Mouse (Mus musculus) heart, embryonic 15.5 days (tissue): ENCODE data around the gene Styk1. TPM values are rescaled to one million over a fixed set of nuclear protein-coding genes. Genes with fewer than 3 reads are reported as not detected.

Source experiments
- ATAC-seq: fragments of 200-750 bp; cut with Nextera tagmentation; replicated peaks from 2 replicates; pipeline ENCODE4 v1.8.0; 2017; ENCODE audit warnings: low read depth, moderate TSS enrichment; ENCODE audit not compliant: insufficient number of reproducible peaks, insufficient read depth, low FRiP score
- H3K27ac ChIP-seq: fragments of 300-500 bp; sonication (generic); 2 replicates; pipeline ENCODE4 v1.5.1; 2015; ENCODE audit warnings: mild to moderate bottlenecking, inconsistent platforms
- H3K27me3 ChIP-seq: fragments of 300-500 bp; sonication (generic); 2 replicates; pipeline ENCODE4 v1.6.1; 2015; ENCODE audit warnings: inconsistent platforms
- H3K36me3 ChIP-seq: fragments of 300-500 bp; sonication (generic); 2 replicates; pipeline ENCODE4 v1.6.1; 2015; ENCODE audit warnings: mild to moderate bottlenecking, inconsistent platforms
- H3K4me1 ChIP-seq: fragments of 300-500 bp; sonication (generic); replicated peaks from 2 replicates; pipeline ENCODE4 v1.6.1; 2015; ENCODE audit warnings: inconsistent platforms
- H3K4me2 ChIP-seq: fragments of 300-500 bp; sonication (generic); 2 replicates; pipeline ENCODE4 v1.6.1; 2015; ENCODE audit warnings: inconsistent platforms, mild to moderate bottlenecking, moderate library complexity
- H3K4me3 ChIP-seq: fragments of 300-500 bp; sonication (generic); 2 replicates; pipeline ENCODE4 v1.5.1; 2015; ENCODE audit warnings: mild to moderate bottlenecking, inconsistent platforms
- H3K9ac ChIP-seq: fragments of 300-500 bp; sonication (generic); 2 replicates; pipeline ENCODE4 v1.6.1; 2015; ENCODE audit warnings: mild to moderate bottlenecking, inconsistent platforms
- H3K9me3 ChIP-seq: fragments of 300-500 bp; sonication (generic); replicated peaks from 2 replicates; pipeline ENCODE4 v1.6.1; 2016; ENCODE audit warnings: inconsistent platforms
- WGBS: fragments of 180-500 bp; shearing (Covaris S2); methylation state at CpG from one replicate; pipeline ENCODE4 v1.1.7; 2015; ENCODE audit warnings: mixed read lengths; 5-methylcytosine and 5-hydroxymethylcytosine counted together
- polyA plus RNA-seq: library from polyadenylated mRNA; unstranded; fragments of >200 nt; fragmentation: Nextera tagmentation; extraction: Ambion mirVana; gene quantifications from 2 replicates; pipeline ENCODE4 v1.2.1, GENCODE M21; 2015

Styk1 gene
- polyA plus RNA-seq, 1 experiment from 2014 or later, result 0.21 TPM

DNA sequence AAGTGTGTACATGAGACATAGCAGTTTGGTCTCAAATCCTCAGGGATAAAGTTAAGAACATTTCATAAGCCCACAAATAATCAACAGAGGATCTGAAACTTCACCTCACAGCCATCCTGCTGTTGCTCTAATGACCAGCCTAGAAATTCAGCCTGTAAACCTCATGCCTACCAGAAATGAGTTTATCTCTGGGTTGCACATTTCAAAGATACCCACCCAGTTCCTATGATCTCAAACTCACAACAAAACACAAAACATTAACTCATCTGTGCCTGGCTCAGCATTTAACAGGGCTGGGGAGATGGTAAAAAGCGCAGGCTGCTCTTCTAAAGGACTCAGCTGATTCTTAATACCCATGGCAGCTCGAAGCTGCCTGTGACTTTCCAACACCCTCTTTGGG, 11.0 kb upstream of the Styk1 start:
- WGBS, result 82% methylated on average over 2 of the region's 2 CpGs
- peaks cover 46% of the 10 kb centered on the region for H3K36me3 ChIP-seq

DNA sequence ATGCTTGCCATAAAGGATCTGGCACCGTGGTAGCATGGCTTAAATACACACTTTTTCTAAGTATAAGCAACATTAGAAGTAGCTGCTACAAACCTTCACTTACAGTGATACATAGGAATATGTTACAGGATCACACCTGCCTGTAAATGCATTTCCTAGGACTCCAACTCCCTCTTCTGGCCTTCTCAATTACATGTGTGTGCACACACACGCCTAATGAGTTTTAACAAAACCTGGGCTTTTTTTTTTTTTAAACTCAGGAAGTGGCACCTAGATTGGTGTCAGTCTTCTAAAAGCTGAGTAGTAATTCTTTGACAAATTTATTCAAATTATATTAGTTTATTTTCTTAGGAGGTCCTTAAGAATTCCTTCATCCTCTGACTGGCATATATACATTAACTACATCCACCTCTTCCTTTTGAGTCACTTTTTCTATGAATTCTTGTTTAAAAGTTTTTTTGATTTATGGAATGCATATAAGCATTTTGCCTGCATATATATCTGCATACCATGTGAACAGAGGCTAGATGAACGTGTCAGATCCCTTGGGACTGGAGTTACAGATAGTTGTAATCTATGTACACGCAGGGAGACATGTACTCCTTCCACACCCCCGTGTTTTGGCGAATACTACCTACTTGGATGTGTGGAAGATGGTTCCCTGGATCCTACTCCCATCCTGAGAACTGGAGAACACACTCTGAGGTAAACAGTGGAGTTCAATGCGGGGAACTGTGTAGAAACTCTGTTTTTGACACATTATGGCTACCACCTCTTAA, 9.8 kb upstream of the Styk1 start:
- 74% methylated on average over 7 of the region's 7 CpGs for WGBS
- H3K9me3 ChIP-seq, result no peaks in the 10 kb centered on the region

More for the DNA sequence above, 11.0 kb upstream of the Styk1 start:
- no peaks in the 10 kb centered on the region for H3K27me3 ChIP-seq
- H3K9me3 ChIP-seq, result no peaks in the 10 kb centered on the region
- ATAC-seq, result no peak
- no peaks in the 10 kb centered on the region for H3K4me1 ChIP-seq
- no peak overlapping the region for H3K9ac ChIP-seq
- H3K4me2 ChIP-seq, result no peak overlapping the region
- H3K4me3 ChIP-seq, result no peak overlapping the region
- no peak overlapping the region for H3K27ac ChIP-seq

DNA sequence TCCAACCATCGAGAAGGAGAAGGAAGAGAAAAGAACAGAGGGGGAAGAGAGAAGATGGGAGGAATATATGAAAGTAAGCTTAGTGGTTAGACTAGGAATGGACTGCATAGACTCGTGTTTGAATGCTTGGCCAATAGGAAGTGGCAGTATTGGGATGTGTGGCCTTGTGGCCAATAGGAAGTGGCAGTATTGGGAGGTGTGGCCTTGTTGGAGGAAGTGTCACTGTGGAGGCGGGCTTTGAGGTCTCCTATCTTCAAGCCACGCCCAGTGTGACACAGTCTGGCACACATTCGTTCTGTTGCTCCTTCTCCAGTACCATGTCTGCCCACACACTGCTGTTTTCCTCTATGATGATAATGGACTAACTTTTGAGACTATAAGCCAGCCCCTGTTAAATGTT, 7.3 kb upstream of the Styk1 start:
- Histone ChIP-seq H3K9me3 (no peaks in the 10 kb centered on the region), H3K36me3 (peaks cover 22% of the 10 kb centered on the region), H3K4me1 (no peaks in the 10 kb centered on the region), H3K4me2 (no peak overlapping the region), H3K27ac (no peak overlapping the region), H3K27me3 (no peaks in the 10 kb centered on the region), H3K9ac (no peak overlapping the region), H3K4me3 (no peak overlapping the region)
- 70% methylated on average over 5 of the region's 5 CpGs for WGBS
- no peak; the same call in 1 of the 2 replicates for ATAC-seq

More for the DNA sequence above, 9.8 kb upstream of the Styk1 start:
- H3K27ac ChIP-seq, result no peak overlapping the region
- H3K36me3 ChIP-seq, result peaks cover 44% of the 10 kb centered on the region
- H3K9ac ChIP-seq, result no peak overlapping the region
- H3K27me3 ChIP-seq, result no peaks in the 10 kb centered on the region
- no peak overlapping the region for H3K4me3 ChIP-seq
- H3K4me1 ChIP-seq, result no peaks in the 10 kb centered on the region
- no peak overlapping the region for H3K4me2 ChIP-seq
- no peak for ATAC-seq

DNA sequence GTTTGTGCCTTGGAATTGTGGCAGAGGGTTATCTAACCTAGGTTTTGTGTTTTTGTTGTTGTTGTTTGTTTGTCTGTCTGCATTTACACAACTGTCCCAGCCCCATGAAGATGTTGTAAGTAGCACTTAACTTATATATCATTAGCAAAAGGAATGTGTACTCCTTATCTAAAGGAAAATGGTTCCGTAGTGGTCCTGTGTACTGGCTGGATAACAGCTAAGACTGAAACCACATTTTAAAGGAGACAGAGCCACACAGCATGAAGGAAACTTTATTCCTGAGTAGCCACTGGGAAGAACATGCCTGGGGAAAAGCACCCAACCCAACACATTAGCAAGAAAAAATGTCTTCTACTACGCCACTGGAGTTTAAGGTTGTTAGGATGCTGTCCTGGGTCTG, 6.1 kb upstream of the Styk1 start:
- H3K4me3 ChIP-seq, result no peak overlapping the region
- H3K9ac ChIP-seq, result no peak overlapping the region
- H3K4me1 ChIP-seq, result no peaks in the 10 kb centered on the region
- WGBS, result 62% methylated on average over 2 of the region's 2 CpGs
- H3K9me3 ChIP-seq, result no peaks in the 10 kb centered on the region
- no peak overlapping the region for H3K4me2 ChIP-seq
- H3K27me3 ChIP-seq, result no peaks in the 10 kb centered on the region
- H3K36me3 ChIP-seq, result peaks cover 12% of the 10 kb centered on the region
- H3K27ac ChIP-seq, result no peak overlapping the region
- ATAC-seq, result no peak

DNA sequence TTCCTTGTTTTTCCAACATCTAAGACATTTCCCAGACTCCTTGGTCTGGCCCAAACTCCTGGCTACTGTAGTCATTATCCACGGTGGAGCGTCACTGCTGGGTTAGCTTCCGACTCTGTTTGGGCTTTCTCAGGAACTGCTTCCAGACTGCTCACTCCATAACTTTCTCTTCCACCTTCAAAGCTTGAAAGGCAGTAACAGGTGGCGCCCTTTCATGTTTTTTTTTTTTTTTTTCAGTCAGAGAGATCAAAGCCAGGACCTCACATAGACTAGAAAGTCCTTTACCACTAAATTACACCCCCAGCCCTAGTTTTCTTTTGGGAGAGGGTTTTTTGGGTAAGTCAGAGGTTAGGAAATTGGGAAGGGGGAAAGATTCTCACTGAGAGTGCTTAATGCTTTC, 1.5 kb upstream of the Styk1 start:
- Histone ChIP-seq H3K4me3 (no peak overlapping the region), H3K9me3 (no peaks in the 10 kb centered on the region), H3K4me2 (no peak overlapping the region), H3K27ac (no peak overlapping the region), H3K9ac (no peak overlapping the region), H3K4me1 (peaks cover 4% of the 10 kb centered on the region), H3K36me3 (no peaks in the 10 kb centered on the region), H3K27me3 (no peaks in the 10 kb centered on the region)
- no peak for ATAC-seq
- WGBS, result 50% methylated on average over 4 of the region's 4 CpGs

DNA sequence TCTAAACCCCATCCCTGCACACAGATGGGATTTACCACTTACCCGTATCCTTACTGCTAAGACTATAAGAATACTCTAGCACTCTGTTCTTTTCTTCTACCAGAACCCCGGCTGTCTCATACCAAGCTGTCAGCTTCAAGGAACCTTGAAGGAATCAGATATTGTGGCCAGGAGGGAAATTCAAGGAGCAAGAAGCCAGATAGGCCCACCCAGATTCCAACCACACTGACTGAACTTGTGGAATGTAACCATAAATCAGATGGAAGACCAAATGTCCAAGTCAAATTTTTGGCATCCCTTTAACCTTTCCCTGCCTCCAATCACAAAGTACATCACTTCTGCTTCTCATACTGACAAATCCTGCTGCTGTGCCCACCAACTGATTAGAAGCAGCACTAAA, 6.4 kb downstream of the Styk1 start:
- no peak overlapping the region for H3K27ac ChIP-seq
- no peaks in the 10 kb centered on the region for H3K27me3 ChIP-seq
- ATAC-seq, result no peak
- H3K9me3 ChIP-seq, result no peaks in the 10 kb centered on the region
- no peak overlapping the region for H3K9ac ChIP-seq
- WGBS, result 60% methylated on average over 2 of the region's 2 CpGs
- no peaks in the 10 kb centered on the region for H3K36me3 ChIP-seq
- no peak overlapping the region for H3K4me2 ChIP-seq
- H3K4me3 ChIP-seq, result no peak overlapping the region
- no peaks in the 10 kb centered on the region for H3K4me1 ChIP-seq

DNA sequence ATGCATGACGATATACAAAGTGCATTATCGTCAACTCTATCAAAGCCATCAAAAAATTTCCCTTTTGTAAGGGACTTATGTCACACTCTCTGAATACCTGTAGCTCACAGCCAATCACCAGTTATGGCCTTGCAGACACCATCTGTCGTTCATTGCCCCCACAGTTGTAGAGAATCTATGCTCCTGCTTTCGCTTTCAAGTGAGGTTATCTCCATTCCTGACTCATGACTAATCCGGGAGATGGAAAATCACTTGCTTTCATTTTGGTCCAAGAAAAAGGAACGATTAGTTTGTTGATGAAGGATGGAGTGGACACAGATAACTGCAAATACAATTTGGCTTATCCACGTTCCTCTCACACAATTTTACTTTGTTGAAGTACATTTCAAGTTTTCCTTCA, 9.1 kb downstream of the Styk1 start:
- H3K9me3 ChIP-seq, result no peaks in the 10 kb centered on the region
- H3K27ac ChIP-seq, result no peak overlapping the region
- H3K36me3 ChIP-seq, result no peaks in the 10 kb centered on the region
- no peak overlapping the region for H3K9ac ChIP-seq
- no peaks in the 10 kb centered on the region for H3K4me1 ChIP-seq
- H3K27me3 ChIP-seq, result no peaks in the 10 kb centered on the region
- 61% methylated on average over 7 of the region's 7 CpGs for WGBS
- no peak overlapping the region for H3K4me2 ChIP-seq
- no peak overlapping the region for H3K4me3 ChIP-seq
- no peak for ATAC-seq

DNA sequence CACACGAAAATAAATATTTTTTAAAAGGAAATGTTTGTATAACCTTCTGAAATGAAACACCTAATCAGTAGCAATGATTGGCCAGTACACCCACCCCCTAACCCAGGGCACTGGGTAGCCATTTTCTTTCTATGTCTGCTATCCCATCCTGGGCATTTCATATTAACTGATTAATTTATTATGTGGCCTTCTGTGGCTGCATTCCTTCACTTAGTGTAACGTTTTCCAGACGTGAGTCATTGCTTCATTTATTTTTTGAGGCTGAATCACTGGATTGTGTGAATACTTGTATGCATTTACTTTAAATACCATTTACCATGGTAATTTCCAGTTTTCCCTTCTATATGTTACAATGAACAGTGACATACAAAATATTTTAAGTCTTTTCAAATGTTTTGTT, 13.3 kb downstream of the Styk1 start:
- no peak overlapping the region for H3K4me2 ChIP-seq
- no peaks in the 10 kb centered on the region for H3K27me3 ChIP-seq
- no peak overlapping the region for H3K27ac ChIP-seq
- H3K4me3 ChIP-seq, result no peak overlapping the region
- no peaks in the 10 kb centered on the region for H3K4me1 ChIP-seq
- H3K9ac ChIP-seq, result no peak overlapping the region
- no peak for ATAC-seq
- WGBS, result 48% methylated on average over 3 of the region's 3 CpGs
- H3K9me3 ChIP-seq, result no peaks in the 10 kb centered on the region
- H3K36me3 ChIP-seq, result no peaks in the 10 kb centered on the region

DNA sequence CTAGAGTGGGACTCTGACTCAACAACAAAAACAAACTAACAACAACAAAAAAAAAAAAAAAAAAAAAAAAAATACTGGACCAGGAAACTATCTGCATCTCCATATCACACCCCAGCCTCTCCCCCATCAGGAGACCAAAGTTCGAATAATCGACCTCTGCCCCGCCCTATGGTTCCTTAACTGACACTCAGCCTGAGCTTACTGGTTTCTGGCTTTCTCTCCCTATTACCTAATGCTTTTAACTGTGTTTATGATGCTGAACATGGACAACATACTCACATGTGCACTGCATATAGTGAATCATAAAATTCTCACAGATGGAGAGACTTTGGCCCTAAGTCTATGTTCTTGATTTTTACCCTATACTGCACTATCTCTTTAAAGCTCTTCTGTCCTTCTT, 14.1 kb downstream of the Styk1 start:
- Histone ChIP-seq H3K4me3 (no peak overlapping the region), H3K4me2 (no peak overlapping the region), H3K4me1 (no peaks in the 10 kb centered on the region), H3K36me3 (no peaks in the 10 kb centered on the region), H3K9me3 (no peaks in the 10 kb centered on the region), H3K9ac (no peak overlapping the region), H3K27me3 (no peaks in the 10 kb centered on the region), H3K27ac (no peak overlapping the region)
- WGBS, result 70% methylated on average over 3 of the region's 3 CpGs
- ATAC-seq, result no peak

DNA sequence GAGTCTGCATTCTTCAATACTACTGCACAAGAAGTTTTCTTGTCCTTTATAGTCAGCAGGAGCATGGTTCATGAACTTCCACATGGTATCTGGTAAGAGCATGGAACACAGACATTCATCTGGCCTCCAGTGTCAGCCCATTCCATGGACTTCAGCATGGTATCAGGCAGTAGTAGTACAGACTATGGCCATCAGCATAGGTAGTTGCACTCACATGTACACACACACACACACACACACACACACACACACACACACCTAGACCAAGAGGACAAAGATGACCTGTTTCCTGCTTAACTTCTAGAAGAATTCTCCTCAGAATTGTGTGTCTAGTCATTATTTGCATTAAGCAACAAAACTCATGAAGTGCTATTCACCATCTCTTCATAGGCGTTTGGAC, 14.6 kb downstream of the Styk1 start:
- no peaks in the 10 kb centered on the region for H3K4me1 ChIP-seq
- no peak for ATAC-seq
- H3K27ac ChIP-seq, result no peak overlapping the region
- H3K9ac ChIP-seq, result no peak overlapping the region
- no peaks in the 10 kb centered on the region for H3K36me3 ChIP-seq
- H3K4me3 ChIP-seq, result no peak overlapping the region
- no peaks in the 10 kb centered on the region for H3K9me3 ChIP-seq
- 70% methylated on average over 1 of the region's 1 CpGs for WGBS
- H3K4me2 ChIP-seq, result no peak overlapping the region
- no peaks in the 10 kb centered on the region for H3K27me3 ChIP-seq

DNA sequence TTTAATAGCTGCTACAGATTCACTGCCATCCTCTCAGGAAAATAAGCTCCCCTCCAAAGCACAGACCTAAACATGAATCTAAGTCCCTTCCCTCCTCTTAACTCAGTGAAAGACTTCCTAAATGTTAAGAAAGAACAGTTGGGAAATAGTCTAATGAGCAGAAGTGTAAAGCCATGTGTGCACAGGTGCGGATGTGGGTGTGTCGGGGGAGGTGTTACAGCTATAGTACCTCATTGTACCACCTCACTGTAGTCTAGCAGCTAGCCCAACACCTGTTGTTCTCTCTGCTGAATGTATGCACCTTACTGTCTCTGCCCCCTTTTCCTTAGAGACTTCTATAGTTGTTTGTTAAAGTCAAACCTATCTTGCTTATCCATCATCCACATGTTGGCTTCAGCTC, 26.3 kb downstream of the Styk1 start:
- Histone ChIP-seq H3K9ac (no peak overlapping the region), H3K9me3 (no peaks in the 10 kb centered on the region), H3K27me3 (no peaks in the 10 kb centered on the region), H3K27ac (no peak overlapping the region), H3K36me3 (no peaks in the 10 kb centered on the region), H3K4me2 (no peak overlapping the region), H3K4me1 (no peaks in the 10 kb centered on the region), H3K4me3 (no peak overlapping the region)
- WGBS, result 91% methylated on average over 2 of the region's 2 CpGs
- ATAC-seq, result no peak

DNA sequence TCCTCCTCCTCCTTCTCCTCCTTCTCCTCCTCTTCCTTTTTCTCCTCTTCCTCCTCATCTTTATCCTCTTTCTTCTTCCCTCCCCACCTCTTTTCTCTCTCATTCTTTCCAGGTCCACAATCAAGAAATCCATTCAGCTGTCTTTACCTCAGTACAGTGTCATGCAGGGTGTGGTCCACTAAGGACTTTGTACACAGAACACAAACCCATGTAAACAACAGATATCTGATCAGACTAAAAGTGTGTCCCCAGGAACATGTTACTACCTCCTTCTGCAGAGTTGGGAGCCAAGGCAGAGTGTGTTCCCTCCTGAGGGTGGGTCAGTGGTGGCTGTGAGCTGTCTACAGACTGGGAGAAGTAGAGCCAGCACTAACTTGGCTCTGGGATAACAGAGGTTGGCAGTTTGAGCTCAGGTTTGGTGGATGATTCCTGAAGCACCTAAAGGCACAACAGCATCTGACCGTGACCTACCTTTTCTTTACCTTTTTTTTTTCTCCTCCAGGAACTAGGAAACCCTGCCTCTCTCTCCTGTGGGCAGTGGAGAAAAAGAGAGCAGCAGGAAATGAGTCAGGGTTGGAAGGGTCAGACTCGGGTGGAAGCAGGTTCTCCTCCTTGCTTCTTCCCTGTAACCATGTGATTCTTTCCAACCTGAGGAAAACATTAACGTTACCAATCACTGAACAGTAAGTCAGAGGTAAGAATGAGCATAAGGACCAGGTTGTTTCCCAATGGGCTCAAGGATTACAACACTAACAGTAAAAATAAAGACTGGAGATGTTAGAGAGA, 31.4 kb downstream of the Styk1 start:
- WGBS, result 54% methylated on average over 3 of the region's 3 CpGs
- Histone ChIP-seq H3K9ac (no peak overlapping the region), H3K27ac (no peak overlapping the region), H3K4me2 (no peak overlapping the region), H3K27me3 (no peaks in the 10 kb centered on the region), H3K9me3 (no peaks in the 10 kb centered on the region), H3K36me3 (no peaks in the 10 kb centered on the region), H3K4me3 (no peak overlapping the region), H3K4me1 (no peaks in the 10 kb centered on the region)
- ATAC-seq, result no peak
